Mouse (Mus musculus) large intestine, adult 2 months (tissue): ENCODE data around the gene AW822073. TPM values are rescaled to one million over a fixed set of nuclear protein-coding genes. Genes with fewer than 3 reads are reported as not detected.
"Not testable (repeated sequence)": the region's sequence is repeated elsewhere in the genome, so short reads cannot be mapped to it uniquely, and the experiment has no call there.

Experiments used
- DNase-seq: peaks from one replicate; pipeline ENCODE4 v3.0.0-alpha.2; 2012; ENCODE audit warnings: low read depth, low spot score
- WGBS: fragments of 180-500 bp; shearing (Covaris S2); methylation state at CpG from one replicate; pipeline ENCODE4 v1.1.7; 2018; 5-methylcytosine and 5-hydroxymethylcytosine counted together
- polyA plus RNA-seq: library from polyadenylated mRNA; depleted of rRNA; stranded (reverse); fragments of >200 nt; gene quantifications from 2 replicates; pipeline ENCODE4 v1.2.3, GENCODE M21; 2012; rRNA removed

Gene AW822073
- polyA plus RNA-seq = not detected in 2 replicates

DNA sequence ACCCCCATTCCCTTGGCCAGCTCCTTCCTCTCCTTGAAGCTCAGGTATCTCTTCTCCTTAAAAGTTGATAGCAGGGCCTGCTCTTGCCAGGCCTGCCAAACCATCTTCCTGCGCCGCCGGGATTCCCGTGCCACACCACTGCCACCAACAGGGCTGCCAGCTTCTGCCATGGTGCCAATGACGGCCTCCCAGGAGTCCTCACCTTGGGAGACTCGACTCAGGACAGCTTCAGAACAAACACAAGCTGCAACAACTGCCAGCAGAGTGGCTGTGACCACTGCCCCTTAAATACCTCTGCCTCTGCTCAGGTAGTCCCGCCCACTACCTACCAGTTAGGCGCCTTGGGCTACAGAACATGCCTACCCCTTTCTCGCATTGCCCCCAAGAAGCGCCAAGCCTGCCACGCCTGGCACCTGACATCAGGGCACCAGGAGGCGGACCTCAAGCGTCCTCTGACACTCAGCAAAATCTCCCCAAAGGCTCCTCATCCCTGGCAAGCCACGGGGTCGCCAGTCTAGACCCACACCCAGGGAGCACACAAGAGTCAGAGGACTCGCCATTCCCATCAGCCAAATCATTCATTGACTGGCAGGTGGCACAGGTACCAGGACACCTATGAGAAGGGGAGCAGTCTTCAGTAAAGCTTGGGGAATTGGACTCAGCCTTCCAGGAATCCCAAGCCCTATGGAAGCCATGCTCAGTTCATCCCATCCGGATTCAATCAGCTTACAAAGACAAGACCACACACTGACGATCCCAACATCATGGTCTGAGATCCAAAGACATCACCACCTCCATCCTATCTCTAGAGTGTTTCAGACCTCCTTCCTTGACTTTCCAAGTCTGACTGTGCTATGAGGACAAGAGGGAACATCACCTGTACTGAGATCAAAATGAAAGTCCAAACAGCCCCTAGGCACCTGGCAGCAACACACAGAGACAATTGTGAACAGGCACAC, at the start of gene AW822073:
TSS of gene AW822073 (minus strand) at position 104 of the 959 bp plus-strand sequence.
- 84% methylated on average over 18 of the region's 18 CpGs for WGBS
- not testable (repeated sequence) for DNase-seq

DNA sequence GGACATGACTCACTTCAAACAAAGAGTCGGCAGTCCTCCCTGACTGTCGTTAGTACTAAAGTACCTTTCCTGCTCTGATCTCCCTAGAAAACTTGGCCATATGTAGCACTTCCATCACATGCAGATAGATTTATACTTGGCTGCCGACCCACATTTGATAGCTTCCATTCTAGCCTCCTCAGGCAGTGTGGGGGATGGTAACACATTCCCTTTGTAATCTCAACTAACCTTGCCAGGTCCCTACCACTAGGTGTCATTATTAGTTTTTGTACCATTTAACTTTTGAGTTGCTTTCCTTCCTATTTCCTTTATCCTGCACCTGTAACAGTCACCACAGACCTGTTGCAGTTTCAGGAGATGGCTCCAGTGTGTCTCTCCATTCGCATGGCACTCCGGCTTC, 33.7 kb upstream of the AW822073 start:
- 39% methylated on average over 5 of the region's 5 CpGs for WGBS
- no peak for DNase-seq

DNA sequence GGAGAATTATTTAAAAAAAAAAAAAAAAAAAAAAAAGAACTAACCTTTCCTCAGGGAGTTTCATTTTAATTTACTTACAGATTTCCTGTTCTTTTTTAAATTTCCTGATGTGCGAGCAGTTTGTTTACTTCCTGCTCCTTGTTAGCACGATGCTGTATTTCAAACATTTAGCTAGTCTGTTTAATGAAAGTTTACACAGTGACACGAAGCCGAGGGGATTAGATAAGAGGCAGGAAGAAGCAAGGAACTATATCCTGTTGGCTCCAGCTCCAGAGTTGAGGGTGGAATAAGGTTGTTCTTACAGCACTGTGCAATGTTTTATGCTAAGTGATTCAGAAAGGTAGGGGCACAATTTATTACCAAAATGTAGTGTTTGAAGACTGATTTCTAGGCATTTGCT, 31.2 kb upstream of the AW822073 start:
- under 1% methylated on average over 4 of the region's 4 CpGs for WGBS
- DNase-seq = peak; percentile 51

DNA sequence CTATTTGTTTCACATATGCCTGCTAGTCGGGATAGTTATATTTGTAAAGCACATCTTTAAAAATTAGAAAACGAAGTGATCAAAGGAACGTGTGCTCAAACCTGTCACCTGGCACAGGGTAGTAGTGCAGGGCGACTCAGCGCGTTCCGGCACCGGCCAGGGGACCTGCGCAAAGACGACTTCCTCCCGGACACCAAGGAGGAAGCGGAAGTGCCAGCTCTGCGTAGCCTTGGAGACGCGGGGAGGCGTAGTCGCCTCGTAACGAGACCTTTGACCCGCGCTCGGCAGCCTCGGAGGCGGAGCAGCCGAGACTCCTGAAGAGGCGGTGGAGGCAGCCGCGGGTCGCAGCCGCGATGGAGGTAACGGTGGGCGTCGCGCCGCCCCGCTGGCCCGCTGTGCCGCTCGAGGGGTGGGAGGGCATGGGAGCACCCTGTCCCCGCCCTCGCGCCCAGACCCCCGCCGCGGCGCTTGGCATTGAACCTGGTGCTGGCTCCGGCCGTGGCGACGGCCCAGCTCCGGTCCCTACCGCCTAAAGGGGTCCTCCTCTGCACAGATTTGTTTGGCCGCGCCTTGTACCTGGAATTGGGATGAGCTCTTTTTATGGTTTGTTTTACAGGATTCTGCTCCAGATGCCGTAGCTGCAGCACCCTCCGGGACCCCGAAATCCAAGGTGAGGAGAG, 30.6 kb upstream of the AW822073 start, which contains the start of gene Gcc2:
TSS of gene Gcc2 (plus strand) at position 285 of the 680 bp plus-strand sequence.
- WGBS = under 1% methylated on average over 58 of the region's 58 CpGs
- DNase-seq = peak; percentile 88

DNA sequence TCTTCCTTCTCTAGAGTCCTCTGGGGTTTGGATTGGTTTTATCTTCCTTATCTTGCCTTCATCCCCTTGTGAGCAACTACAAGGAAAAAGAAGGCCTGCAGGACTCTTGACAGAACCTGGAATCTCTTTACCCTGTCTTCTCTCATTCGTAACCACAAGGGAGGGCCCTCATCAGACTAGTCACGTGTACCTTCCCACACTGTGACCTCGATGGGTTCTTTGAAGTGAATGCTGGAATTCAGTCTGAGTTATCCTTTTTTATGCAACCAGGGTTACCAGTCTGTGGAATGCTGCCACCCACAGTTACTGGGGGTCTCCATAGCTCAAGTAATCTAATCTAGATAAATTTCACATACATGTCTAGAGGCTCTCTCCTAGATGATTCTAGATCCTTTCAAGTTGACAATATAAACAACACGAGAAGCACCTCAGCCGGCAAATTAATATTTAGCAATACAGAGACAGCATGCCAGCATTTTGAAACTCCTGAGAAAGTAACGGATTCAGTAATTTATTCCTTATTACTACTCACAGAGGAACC, 30.0 kb upstream of the AW822073 start:
- DNase-seq = no peak
- WGBS = 23% methylated on average over 6 of the region's 6 CpGs

DNA sequence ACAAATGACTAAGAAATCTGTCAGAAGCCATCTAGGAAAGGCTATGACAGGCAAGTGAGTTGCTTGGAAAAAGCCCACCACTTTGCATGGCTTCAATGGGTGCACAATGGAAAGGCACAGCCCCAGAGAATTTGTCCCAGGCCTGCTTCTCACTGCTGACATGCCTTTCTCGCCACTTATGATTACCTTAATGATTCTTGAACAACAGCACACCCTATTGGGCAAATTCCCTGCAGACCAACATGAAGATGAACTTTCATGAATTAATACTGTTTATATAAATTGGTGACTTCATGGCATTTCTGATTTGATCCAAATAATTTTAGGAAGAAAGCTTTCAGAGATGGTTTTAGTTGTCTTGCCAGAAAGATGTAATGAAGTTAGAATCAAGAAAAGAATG, 24.8 kb upstream of the AW822073 start:
- DNase-seq = no peak
- 51% methylated on average over 1 of the region's 1 CpGs for WGBS

DNA sequence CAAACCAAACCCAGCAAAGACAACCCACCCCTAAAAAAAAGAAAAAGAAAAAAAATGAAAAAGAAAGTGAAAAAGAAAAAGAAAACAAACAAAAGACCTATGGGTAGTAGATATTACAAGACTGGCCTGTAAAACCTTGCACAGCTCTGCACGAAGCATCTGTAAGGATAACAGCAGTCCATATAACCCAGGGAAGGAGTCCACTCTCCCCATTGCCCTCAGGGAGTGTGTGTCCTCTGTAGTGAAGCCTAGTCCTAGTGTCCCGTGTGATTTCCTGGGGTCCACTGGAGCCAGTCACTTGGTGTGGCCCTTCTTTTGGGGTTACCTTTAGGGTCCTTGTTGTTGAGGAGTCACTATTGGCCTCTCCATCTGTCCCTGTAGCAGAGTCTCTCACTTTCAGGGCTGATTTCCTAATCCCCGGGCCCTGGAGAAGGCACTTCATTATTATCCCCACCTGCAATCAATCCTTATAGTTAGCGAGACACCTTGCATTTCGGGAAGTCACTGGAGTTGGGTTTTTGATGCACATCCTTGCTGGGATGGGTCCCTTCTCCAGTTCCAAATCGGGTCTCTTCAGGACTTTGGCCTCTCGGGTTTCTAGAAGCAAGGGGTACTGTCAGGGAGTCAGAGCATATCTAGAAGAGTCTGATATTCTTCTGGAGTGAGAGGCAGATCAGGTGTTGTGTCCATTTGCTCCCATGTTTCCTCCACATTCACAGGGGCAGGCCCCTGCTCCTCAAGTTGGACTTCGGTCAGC, 14.4 kb upstream of the AW822073 start:
- WGBS = 85% methylated on average over 8 of the region's 8 CpGs

DNA sequence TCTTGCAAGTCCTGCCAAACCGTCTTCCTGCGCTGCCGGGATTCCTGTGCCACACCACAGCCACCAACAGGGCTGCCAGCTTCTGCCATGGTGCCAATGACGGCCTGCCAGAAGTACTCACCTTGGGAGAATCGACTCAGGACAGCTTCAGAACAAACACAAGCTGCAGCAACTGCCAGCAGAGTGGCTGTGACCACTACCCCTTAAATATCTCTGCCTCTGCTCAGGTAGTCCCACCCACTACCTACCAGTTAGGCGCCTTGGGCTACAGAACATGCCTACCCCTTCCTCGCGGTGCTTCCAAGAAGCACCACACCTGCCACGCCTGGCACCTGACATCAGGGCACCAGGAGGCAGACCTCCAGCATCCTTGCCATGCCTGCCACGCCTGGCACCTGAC, 11.9 kb upstream of the AW822073 start, which contains the start of gene Gm4981:
TSS of gene Gm4981 (minus strand) at position 89 of the 400 bp plus-strand sequence.
- WGBS = 87% methylated on average over 10 of the region's 10 CpGs
- DNase-seq = no peak

More for the DNA sequence above, 14.4 kb upstream of the AW822073 start:
- not testable (repeated sequence) for DNase-seq

DNA sequence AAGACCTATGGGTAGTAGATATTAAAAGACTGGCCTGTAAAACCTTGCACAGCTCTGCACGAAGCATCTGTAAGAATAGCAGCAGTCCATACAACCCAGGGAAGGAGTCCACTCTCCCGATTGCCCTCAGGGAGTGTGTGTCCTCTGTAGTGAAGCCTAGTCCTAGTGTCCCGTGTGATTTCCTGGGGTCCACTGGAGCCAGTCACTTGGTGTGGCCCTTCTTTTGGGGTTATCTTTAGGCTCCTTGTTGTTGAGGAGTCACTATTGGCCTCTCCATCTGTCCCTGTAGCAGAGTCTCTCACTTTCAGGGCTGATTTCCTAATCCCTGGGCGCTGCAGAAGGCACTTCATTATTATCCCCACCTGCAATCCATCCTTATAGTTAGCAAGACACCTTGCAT, 10.3 kb upstream of the AW822073 start:
- DNase-seq = not testable (repeated sequence)
- 85% methylated on average over 4 of the region's 4 CpGs for WGBS

DNA sequence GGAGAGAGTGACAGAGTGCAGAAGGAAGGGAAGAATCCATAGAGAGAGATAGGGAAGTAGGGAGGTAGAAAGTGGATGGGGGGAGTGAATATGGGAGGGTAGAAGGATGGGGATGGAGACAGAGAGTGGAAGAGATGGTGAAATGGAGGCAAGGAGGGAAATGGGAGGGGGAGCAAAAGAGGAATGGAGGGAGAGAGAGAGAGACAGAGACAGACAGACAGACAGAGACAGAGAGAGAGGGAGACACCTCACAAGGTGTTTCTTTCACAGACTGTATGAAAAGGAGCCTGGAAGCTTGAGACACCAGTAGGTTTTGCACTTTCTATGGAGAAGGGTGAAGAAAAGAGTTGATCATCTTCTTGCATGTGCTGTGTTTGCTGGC, 9.0 kb upstream of the AW822073 start:
- not testable (repeated sequence) for DNase-seq

DNA sequence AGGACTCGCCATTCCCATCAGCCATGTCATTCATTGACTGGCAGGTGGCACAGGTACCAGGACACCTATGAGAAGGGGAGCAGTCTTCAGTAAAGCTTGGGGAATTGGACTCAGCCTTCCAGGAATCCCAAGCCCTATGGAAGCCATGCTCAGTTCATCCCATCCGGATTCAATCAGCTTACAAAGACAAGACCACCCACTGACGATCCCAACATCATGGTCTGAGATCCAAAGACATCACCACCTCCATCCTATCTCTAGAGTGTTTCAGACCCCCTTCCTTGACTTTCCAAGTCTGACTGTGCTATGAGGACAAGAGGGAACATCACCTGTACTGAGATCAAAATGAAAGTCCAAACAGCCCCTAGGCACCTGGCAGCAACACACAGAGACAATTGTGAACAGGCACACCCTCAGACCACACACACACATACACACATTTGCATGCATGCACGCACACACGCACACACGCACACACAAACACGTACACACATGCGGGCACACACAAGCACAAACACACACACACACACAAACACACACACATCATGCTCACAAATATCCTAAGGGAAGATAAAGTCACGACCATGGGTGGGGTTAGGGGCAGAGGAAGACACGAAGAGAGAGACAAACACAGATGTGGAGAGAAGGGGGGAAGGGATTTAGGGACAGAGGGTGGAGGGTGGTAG, 8.5 kb upstream of the AW822073 start:
- 77% methylated on average over 10 of the region's 10 CpGs for WGBS
- not testable (repeated sequence) for DNase-seq

DNA sequence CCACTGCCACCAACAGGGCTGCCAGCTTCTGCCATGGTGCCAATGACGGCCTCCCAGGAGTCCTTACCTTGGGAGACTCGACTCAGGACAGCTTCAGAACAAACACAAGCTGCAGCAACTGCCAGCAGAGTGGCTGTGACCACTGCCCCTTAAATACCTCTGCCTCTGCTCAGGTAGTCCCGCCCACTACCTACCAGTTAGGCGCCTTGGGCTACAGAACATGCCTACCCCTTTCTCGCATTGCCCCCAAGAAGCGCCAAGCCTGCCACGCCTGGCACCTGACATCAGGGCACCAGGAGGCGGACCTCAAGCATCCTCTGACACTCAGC, 7.9 kb upstream of the AW822073 start, which contains the start of gene Duxf3:
TSS of gene Duxf3 (minus strand) at position 35 of the 329 bp plus-strand sequence.
- 75% methylated on average over 6 of the region's 8 CpGs for WGBS
- not testable (repeated sequence) for DNase-seq

DNA sequence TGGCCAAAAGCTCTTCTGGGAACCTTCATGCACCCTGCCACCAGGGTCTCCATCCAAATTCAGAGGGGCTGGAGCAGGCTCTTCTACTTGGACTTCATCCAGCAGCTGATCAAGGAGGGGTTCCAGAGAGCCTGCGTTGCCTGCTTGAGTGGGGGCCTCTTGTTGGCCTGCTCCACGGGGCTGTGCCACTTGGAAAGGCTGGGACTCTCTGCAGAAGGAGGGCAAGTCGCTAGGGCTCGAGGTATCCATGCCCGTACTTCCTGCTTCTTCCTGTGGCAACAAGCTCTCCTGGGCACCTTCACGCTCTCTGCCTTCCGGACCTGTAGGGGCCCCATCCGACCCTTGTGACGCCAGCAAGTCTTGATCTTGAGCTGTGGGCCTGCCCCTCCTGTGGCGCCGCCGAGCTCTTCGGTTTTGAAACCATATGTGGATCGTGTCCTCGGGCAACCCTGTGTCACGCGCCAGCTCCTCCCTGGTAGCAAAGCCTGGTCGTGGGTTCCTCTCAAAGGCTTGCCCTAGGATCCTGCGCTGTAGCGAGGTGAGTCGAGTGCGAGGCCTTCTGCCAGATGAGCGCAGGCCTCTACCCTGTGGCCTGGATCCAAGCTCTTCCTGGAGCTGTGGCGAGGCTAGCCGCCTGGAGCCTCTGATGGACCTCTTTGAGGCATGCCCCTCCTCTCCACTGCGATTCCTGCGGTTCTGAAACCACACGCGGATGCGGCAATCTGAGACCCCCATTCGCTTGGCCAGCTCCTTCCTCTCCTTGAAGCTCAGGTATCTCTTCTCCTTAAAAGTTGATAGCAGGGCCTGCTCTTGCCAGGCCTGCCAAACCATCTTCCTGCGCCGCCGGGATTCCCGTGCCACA, 7.3 kb upstream of the AW822073 start:
- not testable (repeated sequence) for DNase-seq
- WGBS = 89% methylated on average over 35 of the region's 35 CpGs

DNA sequence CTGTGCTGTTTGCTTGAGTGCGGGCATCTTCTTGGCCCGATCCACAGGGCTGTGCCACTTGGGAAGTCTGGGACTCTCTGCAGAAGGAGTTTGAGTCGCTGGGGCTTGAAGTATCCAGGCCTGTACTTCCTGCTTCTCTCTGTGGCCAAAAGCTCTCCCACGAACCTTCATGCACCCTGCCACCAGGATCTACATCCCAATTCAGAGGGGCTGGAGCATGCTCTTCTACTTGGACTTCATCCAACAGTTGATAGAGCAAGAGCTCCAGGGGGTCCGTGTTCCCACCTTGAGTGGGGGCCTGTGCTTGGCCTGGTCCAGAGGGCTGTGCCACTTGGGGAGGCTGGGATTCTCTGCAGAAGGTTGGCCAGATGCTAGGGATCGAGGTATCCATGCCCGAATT, 6.4 kb upstream of the AW822073 start:
- 81% methylated on average over 5 of the region's 7 CpGs for WGBS
- DNase-seq = not testable (repeated sequence)

DNA sequence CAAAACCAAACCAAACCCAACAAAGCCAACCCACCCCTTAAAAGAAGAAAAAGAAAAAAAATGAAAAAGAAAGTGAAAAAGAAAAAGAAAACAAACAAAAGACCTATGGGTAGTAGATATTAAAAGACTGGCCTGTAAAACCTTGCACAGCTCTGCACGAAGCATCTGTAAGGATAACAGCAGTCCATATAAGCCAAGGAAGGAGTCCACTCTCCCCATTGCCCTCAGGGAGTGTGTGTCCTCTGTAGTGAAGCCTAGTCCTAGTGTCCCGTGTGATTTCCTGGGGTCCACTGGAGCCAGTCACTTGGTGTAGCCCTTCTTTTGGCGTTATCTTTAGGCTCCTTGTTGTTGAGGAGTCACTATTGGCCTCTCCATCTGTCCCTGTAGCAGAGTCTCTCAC, 5.3 kb upstream of the AW822073 start:
- 55% methylated on average over 3 of the region's 3 CpGs for WGBS
- not testable (repeated sequence) for DNase-seq

DNA sequence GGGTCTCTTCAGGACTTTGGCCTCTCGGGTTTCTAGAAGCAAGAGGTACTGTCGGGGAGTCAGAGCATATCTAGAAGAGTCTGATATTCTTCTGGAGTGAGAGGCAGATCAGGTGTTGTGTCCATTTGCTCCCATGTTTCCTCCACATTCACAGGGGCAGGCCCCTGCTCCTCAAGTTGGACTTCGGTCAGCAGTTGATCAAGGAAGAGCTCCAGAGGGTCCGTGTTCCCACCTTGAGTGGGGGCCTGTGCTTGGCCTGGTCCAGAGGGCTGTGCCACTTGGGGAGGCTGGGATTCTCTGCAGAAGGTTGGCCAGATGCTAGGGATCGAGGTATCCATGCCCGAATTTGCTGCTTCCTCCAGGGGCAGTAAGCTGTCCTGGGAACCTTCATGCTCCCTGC, 3.1 kb upstream of the AW822073 start:
- WGBS = 82% methylated on average over 3 of the region's 6 CpGs
- DNase-seq = not testable (repeated sequence)

DNA sequence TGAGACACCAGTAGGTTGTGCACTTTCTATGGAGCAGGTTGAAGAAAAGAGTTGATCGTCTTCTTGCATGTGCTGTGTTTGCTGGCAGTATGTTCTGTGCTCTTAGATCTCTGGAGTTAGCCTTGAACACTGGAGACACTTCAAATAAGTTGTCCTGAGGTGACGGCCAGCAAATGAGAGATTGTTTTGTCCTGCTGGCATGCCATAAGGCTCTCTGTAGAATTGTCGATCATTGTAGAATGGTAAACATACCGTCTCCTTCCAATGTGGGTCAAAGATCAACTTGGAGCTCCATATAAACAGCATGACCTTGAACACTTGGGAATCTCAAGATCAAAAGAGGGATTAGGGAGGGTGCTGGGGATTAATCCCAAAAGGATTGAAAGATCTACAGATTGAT, 1.6 kb upstream of the AW822073 start:
- WGBS = 77% methylated on average over 4 of the region's 4 CpGs
- not testable (repeated sequence) for DNase-seq
